In the genomic region with DNA sequence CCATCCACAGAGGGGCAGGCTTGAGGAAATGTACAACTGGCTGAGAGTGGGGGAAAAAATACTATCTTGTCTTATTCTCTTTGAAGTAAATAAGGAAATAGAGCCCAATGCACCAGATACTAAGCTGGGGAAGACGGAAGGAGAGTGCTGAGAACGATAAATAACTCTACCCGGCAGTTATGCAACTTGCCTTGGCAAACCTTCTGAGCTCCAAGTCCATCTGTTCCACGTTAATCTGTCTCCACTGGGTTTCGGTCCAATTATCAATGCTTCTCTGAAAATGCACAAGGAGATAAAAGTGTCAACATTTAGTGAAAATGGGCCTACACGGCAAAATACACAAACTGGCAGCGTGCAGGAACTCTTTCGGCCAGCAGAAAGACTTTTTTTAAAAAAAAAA, we compare ENCODE assay signal across 11 mouse cellular contexts.
A peak's percentile ranks its signal among the peaks of the same experiment; 100 is the strongest.
DNase-seq lines count a peak whose midpoint lies in the region; ATAC-seq and TF ChIP-seq lines count a peak whose summit lies in the region.
"Had no signal": no experiment of that assay in that cellular context is flagged by ENCODE, and none has a peak within 500 bp of the region (broad histone marks: within the 10 kb centered on the region; RNA-seq: fewer than 3 reads in every experiment).

No protein-coding gene starts in this region.

- no peak overlapping the region for H3K27ac ChIP-seq in heart, adult 2 months
- H3K27ac ChIP-seq in layer of hippocampus, adult 2 months: peak overlapping the region; percentile 34
- H3K27ac ChIP-seq in hindbrain, embryonic 11.5 days (ENCODE audit: low read depth, low read length): no peak overlapping the region
- no peak overlapping the region for H3K27ac ChIP-seq in neural tube, embryonic 15.5 days (replicated peaks)
- H3K27ac ChIP-seq: hindbrain, embryonic 12.5 days; stomach, embryonic 15.5 days had no signal

- no peaks in the 10 kb centered on the region for H3K36me3 ChIP-seq in heart, adult 2 months (ENCODE audit: control insufficient read depth, insufficient read depth, low read length)
- H3K36me3 ChIP-seq in hindbrain, embryonic 11.5 days (ENCODE audit: control insufficient read depth, insufficient read depth, low read length): no peaks in the 10 kb centered on the region
- no peaks in the 10 kb centered on the region for H3K36me3 ChIP-seq in neural tube, embryonic 15.5 days
- H3K36me3 ChIP-seq: hindbrain, embryonic 12.5 days; stomach, embryonic 15.5 days had no signal

- H3K9ac ChIP-seq in heart, adult 2 months (ENCODE audit: low read depth, low read length): no peak overlapping the region
- H3K9ac ChIP-seq in hindbrain, embryonic 11.5 days (ENCODE audit: low read depth, low read length): no peak overlapping the region
- H3K9ac ChIP-seq in neural tube, embryonic 15.5 days (replicated peaks): no peak overlapping the region
- H3K9ac ChIP-seq: hindbrain, embryonic 12.5 days; liver, postnatal 0 days; stomach, embryonic 15.5 days had no signal

- H3K4me2 ChIP-seq in hindbrain, embryonic 11.5 days (replicated peaks; ENCODE audit: low read depth, low read length): no peak overlapping the region
- H3K4me2 ChIP-seq in neural tube, embryonic 15.5 days: no peak overlapping the region
- H3K4me2 ChIP-seq: hindbrain, embryonic 12.5 days; stomach, embryonic 15.5 days had no signal

- TF ChIP-seq EP300 in heart, adult 2 months (IDR thresholded peaks at IDR 0.05; ENCODE audit: insufficient read depth, low read depth, low read length): no peak

- no peak for TF ChIP-seq POLR2A in heart, adult 2 months (IDR thresholded peaks at IDR 0.05; ENCODE audit: insufficient read depth, low read depth, low read length)

- no peaks in the 10 kb centered on the region for H3K9me3 ChIP-seq in hindbrain, embryonic 11.5 days (ENCODE audit: control insufficient read depth, low read length)
- H3K9me3 ChIP-seq in neural tube, embryonic 15.5 days (replicated peaks): no peaks in the 10 kb centered on the region
- H3K9me3 ChIP-seq: hindbrain, embryonic 12.5 days; stomach, embryonic 15.5 days had no signal

- WGBS in heart, adult 2 months: 49% methylated on average over 8 of the region's 8 CpGs
- WGBS in hindbrain, embryonic 11.5 days: 83% methylated on average over 8 of the region's 8 CpGs
- WGBS in neural tube, embryonic 15.5 days: 77% methylated on average over 8 of the region's 8 CpGs

- peak; percentile 20 to 26 for DNase-seq in heart, adult 2 months
- no peak for DNase-seq in heart, postnatal 25 days (ENCODE audit: low spot score)
- peak; percentile 4 for DNase-seq in NIH3T3 (ENCODE audit: low read depth)
- DNase-seq in cerebellum, adult 9-10 months: peak; percentile 97
- DNase-seq in layer of hippocampus, adult 2 months (ENCODE audit: low spot score in 2 of 2): peak; percentile 42 to 66
- no peak for DNase-seq in hindbrain, embryonic 11.5 days (ENCODE audit: low spot score)
- no peak for DNase-seq in T-cell, adult 2 months (ENCODE audit: low spot score)
- DNase-seq: liver, postnatal 0 days had no signal

- H3K27me3 ChIP-seq in heart, adult 2 months (ENCODE audit: control insufficient read depth, insufficient read depth, low read length): no peaks in the 10 kb centered on the region
- H3K27me3 ChIP-seq in hindbrain, embryonic 11.5 days (ENCODE audit: control insufficient read depth, insufficient read depth, low read length): peaks cover 2% of the 10 kb centered on the region; the same call in 1 of the 2 replicates
- peaks cover 4% of the 10 kb centered on the region; the same call in 1 of the 2 replicates for H3K27me3 ChIP-seq in neural tube, embryonic 15.5 days (replicated peaks)
- H3K27me3 ChIP-seq: stomach, embryonic 15.5 days had no signal

- intact Hi-C loops in heart, adult 2 months (cut with DNase I): no loop called here
- intact Hi-C loops in heart, postnatal 25 days (cut with DNase I): no loop called here

- no peaks in the 10 kb centered on the region for H3K79me2 ChIP-seq in heart, adult 2 months (replicated peaks; ENCODE audit: control insufficient read depth, insufficient read depth, low read length)

- ATAC-seq in hindbrain, embryonic 11.5 days (ENCODE audit: low FRiP score): no peak
- no peak for ATAC-seq in neural tube, embryonic 15.5 days (ENCODE audit: low FRiP score)
- ATAC-seq: liver, postnatal 0 days had no signal

- H3K4me1 ChIP-seq in heart, adult 2 months (ENCODE audit: control insufficient read depth, insufficient read depth, low read length): no peaks in the 10 kb centered on the region
- H3K4me1 ChIP-seq in hindbrain, embryonic 11.5 days (replicated peaks; ENCODE audit: control insufficient read depth, insufficient read depth, low read length): no peaks in the 10 kb centered on the region
- H3K4me1 ChIP-seq in neural tube, embryonic 15.5 days: no peaks in the 10 kb centered on the region
- H3K4me1 ChIP-seq: hindbrain, embryonic 12.5 days; stomach, embryonic 15.5 days had no signal

- TF ChIP-seq CTCF in heart, adult 2 months (IDR thresholded peaks at IDR 0.05): no peak
- peak; percentile 28 for TF ChIP-seq CTCF in layer of hippocampus, adult 2 months (conservative IDR thresholded peaks at IDR 0.05)

- H3K4me3 ChIP-seq in heart, adult 2 months: no peak overlapping the region
- H3K4me3 ChIP-seq in layer of hippocampus, adult 2 months: no peak overlapping the region
- no peak overlapping the region for H3K4me3 ChIP-seq in hindbrain, embryonic 11.5 days (ENCODE audit: low read depth, low read length)
- no peak overlapping the region for H3K4me3 ChIP-seq in neural tube, embryonic 15.5 days (replicated peaks)
- H3K4me3 ChIP-seq: hindbrain, embryonic 12.5 days; stomach, embryonic 15.5 days had no signal

Comparison
In these comparisons a context has a peak if more than half of its experiments do, and no peak if none do; other contexts are left out.
1. DNase-seq: peak in heart, adult 2 months (2 of 2), NIH3T3 (single experiment), cerebellum, adult 9-10 months (single experiment) and layer of hippocampus, adult 2 months (2 of 2); none in heart, postnatal 25 days (single experiment), hindbrain, embryonic 11.5 days (single experiment) and T-cell, adult 2 months (single experiment).